Mouse (Mus musculus) gastrocnemius, postnatal 4 days (tissue): Measurements from ENCODE around the gene Uqcrc1. TPM values are rescaled to one million over a fixed set of nuclear protein-coding genes. Genes with fewer than 3 reads are reported as not detected.

ENCODE experiments used
- DNase-seq, 2 experiments: peaks; one replicate each; pipeline ENCODE4 v3.0.0; 2021 to 2022; ENCODE audit warnings: low spot score in 2 of 2, mixed read lengths in 2 of 2
- long read RNA-seq, 2 experiments: library from polyadenylated mRNA; stranded (forward); transcript quantifications; one replicate each; pipeline ENCODE4 v2.0.0; 2021
- total RNA-seq, 2 experiments: library from RNA; stranded (reverse); gene quantifications; 2 replicates each; pipeline ENCODE4 v1.2.3; 2021

The Uqcrc1 gene
- 100 to 1,000 TPM; 612 to 624 TPM for total RNA-seq
- long read RNA-seq, experiment 1, transcript Uqcrc1-201 (13 exons, 1,653 nt), result major isoform, 1,544 of 1,592 reads
- long read RNA-seq, experiment 1, partial matches to known transcripts, result 20 of 1,592 reads
- long read RNA-seq, experiment 1, other reads (novel, unspliced or antisense), result 28 of 1,592 reads
- long read RNA-seq, experiment 2, transcript Uqcrc1-201 (13 exons, 1,653 nt), result major isoform, 1,392 of 1,466 reads
- long read RNA-seq, experiment 2, partial matches to known transcripts, result 35 of 1,466 reads
- long read RNA-seq, experiment 2, other reads (novel, unspliced or antisense), result 39 of 1,466 reads

DNA sequence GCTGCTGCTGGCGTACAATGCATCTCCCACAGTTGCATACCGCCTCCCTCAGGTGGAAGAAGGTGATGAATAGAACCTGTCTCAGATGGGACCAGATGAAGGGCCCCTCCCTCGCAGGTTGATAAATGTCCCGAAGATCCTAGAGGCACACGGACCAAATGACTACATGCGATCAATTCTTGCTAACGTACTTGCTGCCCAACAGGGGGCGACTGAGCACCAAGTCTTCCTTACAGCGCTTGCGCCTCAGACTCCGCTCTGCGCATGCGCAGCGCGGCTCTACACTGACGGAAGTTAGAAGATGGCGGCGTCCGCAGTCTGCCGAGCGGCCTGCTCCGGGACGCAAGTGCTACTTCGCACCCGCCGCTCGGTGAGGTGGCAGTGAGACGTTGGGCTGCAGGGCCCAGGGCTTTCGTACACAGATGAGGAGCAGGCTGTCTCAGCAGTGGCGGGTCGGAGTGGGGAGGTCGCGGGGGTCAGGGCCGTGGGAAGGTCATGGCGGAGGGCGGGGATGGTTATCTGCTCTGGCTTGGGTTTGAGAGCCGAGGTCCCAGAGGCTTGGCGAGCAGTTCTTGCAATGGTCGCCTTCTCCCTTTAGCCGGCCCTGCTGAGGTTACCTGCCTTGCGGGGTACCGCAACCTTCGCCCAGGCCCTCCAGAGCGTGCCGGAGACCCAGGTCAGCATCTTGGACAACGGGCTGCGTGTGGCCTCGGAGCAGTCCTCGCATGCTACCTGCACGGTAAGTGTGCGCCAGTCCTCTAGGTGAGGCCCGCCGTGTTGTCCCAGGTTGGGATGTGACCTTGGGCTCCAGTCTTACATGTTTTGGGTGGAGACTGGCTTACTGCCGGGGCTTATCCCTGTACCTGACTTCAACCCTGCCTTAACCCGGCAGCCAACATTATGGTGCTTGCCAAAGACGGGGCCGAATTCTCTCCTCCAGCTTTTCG lies at the start of gene Uqcrc1:
Uqcrc1 (plus strand) TSS at position 216 of the 947 bp plus-strand sequence.
- peak; percentile 89 to 96 for DNase-seq

DNA sequence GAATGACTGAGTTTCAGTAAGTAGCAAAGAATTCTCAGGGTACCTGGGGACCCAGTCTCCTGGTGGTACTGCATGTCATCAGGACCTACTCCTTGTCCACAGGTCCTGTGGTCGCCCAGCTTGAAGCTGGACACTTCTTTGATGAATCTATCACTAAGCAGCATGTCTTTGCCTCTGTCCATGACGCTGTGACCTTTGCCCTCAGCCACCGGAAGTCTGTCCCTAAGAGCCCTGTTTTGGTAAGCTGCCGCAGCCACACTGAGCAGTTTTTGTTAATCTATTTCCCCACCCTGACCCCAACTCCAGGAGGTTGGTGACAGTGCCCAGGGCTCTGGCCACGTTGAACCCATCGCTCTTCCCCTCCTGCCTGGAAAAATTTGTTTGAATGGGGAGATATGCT lies 24.1 kb upstream of the Uqcrc1 start:
- DNase-seq, result no peak

DNA sequence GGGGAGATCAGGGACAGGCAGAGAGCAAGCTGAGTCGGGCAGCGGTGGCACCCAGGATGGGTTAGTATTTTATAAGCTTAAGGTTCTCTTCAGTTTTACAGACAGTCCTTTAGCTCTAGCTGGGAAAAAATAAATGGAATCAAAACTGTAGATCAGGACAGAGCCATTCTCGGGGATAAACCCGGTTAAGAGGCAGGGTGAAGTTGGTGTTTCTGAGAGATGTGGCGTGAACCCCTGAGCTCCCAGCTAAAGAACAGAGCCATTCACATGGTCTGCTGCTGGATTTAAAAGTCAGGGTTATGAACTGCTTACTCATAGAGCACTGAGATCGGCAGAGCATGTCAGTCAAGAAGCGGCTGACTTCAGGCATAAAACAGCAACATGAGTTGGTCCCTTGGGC lies 23.3 kb upstream of the Uqcrc1 start:
- DNase-seq, result no peak

DNA sequence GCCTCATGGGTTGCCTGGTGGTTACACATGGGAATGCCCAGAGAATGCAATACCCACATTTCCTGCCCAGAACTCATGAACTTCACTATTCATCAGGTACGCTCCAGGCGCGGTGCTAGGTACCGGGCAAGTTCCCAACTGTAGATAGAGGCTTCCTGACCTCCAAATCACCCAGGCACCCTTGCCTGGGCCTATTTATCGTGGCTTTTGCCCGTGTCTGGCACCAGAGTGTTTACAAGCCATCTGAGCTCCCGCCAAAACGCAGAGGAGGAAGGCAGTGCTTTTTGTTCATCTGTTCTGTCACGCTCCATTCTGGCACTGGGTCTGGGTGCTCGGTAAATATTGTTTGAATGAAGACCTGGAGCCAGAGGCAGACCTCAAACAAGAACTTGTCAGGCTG lies 22.8 kb upstream of the Uqcrc1 start:
- no peak for DNase-seq

DNA sequence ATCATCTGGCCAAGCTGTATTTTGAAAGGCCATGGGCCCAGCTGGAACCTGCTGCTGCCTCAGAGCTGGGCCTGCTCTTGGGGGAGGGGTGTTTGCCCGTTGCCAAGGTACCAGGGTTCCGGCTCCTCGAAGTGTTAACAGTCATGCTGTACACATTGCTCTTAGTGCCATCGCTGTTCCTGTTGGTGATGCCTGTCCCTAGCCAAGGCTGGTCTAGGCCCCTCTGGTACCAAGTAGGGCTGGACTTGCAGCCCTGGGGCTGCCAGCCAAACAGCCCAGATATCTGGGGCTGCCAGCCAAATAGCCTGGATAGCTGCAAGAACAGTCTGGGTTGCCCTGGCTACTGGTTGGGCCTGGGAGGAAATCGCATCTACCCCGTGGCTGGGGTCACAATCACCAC lies 21.9 kb upstream of the Uqcrc1 start, which contains the start of gene Tmem89:
Tmem89 (plus strand) TSS at position 129 of the 400 bp plus-strand sequence.
- DNase-seq, result no peak

DNA sequence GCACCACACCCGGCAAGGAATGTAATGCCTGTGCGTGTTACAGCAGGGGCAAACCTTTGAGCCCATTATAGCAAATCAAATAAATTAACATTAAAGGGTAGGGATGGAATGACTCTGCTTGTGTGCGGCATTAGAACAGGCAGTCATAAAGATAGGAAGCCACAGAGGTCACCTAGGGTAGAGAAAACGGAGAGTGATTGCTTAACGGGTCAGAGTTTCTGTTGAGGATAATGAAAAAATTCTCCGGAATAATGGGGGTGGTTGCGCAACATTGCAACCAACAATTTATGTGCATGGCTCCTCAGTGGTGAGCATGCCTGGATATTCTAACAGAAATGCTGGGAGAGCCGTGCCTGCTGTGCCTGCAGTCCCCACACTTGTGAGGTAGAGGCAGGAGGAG lies 10.5 kb upstream of the Uqcrc1 start:
- no peak for DNase-seq

DNA sequence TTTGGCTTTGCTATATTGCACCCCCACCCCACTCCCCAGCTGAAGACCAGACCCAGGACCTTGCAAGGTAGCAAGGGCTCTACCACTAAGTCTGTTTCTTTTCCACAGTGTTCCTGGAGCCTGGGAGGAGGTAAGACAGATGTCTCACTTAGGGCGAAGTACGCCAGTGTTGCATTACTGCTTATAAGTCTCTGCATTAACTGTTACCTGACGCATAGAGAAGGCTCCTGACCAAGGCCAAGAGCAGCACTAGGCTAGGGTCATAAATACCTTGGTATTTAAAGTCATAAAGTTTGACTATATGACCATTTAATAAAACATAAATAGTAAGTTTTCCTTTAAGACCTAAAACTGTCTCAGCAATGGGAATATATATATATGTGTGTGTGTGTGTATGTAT lies 8.0 kb upstream of the Uqcrc1 start:
- DNase-seq, result no peak

DNA sequence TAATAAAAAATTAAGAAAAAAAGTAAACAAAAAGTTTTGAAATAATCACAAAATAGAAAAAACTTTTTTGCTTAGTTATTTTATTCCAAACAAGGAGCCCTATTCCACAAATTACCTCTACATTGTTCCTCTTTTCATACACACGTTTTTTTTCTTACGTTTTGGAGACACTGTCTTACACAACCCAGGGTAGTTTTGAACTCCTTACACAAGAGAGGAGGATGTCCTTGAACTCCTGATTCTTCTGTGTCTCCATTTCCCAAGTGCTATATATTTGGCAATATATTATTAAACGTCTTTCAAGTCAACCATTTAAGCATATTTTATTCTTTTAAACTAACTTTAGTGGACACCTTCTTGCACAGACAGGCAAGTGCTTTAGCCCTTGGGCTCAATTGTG lies 442 bp upstream of the Uqcrc1 start:
- DNase-seq, result no peak

DNA sequence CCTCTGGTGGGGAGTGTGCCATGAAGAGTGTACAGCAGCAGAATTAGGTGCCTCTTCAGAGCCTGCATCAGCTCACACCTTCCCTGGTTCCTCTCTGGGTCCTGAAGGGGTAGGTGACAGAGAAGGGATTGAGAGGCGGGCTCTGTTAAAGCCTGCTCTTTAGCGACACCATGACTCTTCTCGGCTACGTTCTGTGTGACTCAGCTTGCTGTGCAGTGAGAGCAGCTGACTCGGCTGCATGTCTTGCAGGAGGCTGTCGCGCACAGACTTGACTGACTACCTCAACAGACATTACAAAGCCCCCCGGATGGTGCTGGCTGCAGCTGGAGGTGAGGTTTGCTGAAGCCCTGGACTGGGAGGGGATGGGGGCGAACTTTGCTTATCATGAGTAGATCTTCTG lies 8.7 kb downstream of the Uqcrc1 start:
- no peak for DNase-seq

DNA sequence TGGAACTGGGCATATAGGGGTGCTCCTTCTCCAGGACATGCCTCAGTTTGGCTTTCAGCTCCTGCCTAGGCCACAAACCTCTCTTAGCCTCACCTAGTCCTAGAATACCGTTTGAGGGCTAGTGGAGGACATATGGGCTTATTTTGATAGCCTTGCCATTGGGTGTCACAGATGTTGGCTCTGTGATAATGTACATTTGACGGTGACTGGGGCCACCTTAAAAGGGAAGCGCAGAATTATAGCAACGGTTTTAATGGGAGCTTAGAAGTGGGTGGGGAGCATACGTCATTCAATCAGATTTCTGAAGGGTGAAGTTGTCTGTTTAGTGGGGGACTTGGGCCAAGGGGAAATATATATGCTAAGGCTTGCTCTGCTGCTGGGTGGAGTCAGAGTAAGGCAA lies 9.2 kb downstream of the Uqcrc1 start:
- DNase-seq, result no peak

DNA sequence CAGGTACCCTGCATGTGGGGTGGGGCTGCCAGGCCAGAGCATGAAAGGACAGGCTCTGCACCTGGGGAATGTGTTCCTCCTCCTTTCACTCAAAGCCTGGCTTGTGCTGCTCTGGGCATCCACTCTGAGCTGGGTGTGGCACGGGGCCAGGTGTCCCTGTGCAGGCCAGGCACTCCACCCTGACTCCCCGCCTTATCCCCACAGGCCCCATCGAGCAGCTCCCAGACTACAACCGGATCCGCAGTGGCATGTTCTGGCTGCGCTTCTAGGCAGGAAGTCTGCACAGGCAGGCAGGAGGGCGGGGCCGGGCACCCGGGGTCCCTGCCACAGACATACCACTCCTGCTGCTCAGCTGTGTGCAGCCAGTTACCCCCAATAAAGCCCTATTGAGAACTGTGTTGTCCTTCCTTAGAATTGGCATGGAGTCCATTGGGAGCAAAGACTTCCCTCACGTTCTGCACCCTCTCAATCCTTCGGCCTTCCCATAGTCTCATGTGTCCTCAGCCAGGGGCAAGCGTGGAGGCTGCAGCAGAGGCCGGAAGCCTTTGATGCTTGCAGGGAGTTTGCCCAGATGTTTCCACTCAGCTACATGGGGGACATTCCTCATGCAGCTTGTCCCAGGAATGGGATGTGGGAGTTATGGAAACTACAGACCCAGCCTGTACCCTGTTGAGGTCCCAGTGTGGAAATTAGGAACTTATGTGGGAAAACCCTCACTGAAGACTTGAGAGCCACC lies 13.0 kb downstream of the Uqcrc1 start:
- DNase-seq, result peak in 1 of 2 experiments; percentile 34

DNA sequence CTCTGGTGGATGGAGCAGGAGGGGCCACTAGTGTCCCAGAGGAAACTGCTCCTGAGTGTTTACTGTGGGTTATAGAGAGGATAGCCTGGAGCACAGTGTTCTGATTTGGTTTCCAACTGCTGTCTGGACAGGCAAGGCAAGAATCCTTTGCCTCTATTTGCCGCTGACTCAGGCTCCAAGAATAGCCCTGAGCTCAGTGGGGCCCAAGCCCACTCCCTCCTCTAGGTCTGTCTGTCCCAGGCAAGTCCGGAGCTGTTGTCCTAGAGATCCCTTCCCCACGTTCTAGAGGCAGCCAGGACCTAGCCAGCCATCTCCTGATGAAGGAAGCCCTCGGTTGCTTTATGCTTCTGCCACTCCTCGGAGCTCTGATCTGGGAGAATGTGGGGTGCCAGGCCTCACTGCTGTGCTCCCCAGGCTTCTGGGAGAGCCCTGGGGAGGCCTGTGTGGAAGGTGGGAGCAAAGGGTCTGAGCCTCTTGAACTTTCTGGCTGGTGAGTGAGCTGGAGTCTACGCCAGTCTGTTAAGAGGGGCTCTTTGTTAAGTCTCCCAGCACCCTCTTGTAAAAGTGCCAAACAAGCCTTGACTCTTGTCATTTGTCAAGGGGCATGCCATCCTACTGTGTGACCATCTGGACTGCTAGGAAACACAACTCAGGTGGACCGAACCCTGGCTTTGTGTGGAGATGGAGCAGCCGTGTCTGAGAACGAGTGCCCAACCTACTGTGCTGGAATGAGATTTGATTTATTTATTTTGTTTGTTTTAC lies 13.7 kb downstream of the Uqcrc1 start:
- DNase-seq, result no peak

DNA sequence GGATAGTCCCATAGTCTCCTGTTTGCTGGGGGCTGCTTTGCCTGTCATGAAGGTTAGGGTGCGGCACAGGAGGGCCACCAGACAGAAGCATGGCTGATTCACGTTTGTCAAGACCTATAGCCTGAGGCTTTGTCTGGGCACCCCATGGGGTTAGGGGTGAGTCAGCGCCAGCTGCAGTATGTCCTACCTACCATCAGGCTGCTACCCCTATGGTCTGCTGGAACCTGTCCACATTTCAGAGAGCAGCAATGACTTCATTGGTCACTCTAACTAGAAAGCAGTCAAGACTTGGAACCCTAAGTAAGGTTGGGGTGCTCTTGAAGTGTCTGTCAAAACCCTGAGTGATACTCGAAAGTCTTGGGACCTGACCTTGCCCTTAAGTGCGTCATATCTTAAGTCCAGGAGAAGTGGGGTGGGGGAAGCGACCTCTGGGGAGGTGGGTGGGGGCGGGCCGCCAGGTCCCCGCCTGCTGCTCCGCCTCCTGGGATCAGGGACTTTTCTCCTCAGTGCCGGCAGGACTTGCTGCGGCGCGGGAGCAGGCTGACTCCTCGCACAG lies 16.7 kb downstream of the Uqcrc1 start, which contains the start of gene Col7a1:
Col7a1 (plus strand) TSS at position 506 of the 556 bp plus-strand sequence.
- no peak for DNase-seq

DNA sequence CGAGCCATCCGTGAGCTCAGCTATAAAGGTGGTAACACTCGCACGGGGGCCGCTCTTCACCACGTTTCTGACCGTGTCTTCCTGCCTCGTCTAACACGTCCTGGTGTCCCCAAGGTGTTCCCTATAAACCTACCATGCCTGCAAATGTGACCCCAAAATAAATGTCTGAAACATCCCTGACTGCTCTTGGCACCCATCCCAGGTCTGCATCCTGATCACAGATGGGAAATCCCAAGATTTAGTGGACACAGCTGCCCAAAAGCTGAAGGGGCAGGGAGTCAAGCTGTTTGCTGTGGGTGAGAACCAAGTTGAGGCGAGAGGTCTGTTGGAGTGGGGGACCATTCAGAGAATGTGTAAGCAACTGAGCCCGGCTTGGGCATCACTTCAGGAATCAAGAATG lies 18.8 kb downstream of the Uqcrc1 start:
- DNase-seq, result no peak

DNA sequence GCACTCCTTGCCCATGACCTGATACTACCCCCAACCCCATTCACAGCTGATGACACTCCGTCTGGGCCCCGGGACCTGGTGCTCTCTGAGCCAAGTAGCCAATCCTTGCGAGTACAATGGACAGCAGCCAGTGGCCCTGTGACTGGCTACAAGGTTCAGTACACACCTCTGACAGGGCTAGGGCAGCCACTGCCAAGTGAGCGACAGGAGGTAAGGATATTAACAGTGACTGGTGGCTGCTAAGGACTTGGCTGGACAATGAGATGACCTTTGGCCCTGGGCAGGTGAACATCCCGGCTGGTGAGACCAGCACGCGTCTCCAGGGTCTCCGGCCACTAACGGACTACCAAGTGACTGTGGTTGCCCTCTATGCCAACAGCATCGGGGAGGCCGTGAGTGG lies 19.4 kb downstream of the Uqcrc1 start:
- no peak for DNase-seq

DNA sequence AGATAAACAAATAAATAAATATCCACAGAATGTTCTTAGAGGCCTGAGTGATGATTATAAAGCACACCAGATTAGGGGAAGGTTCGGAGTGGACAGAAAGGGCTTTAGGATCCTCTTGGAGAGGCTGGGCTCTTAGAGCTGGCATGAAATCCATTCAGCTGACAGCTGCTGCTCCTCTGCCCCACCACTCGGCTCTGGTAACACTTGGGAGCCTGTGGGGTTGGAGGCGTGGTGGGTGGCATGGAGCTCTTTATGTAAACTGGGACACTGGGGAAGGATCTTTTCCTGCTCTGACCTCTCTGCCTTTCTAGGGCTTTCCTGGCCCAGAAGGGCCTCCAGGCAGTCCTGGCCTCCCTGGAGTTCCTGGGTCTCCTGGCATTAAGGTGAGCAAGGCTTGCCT lies 27.1 kb downstream of the Uqcrc1 start:
- no peak for DNase-seq

DNA sequence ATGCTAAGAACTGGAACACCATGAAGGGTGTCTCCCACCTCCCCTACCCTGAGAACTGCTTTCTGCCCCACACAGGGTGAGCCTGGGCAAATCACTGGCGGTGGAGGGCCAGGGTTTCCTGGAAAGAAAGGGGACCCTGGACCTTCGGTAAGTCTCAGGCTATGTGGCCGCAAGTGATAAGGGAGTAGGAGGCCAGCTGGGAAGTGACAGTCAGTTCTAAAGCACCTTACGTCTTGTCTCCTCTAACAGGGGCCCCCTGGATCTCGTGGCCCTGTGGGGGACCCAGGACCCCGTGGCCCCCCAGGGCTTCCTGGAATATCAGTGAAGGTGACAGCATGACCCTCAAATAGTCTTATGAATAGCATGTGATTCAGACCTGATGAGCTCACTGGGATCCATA lies 27.9 kb downstream of the Uqcrc1 start:
- DNase-seq, result no peak

DNA sequence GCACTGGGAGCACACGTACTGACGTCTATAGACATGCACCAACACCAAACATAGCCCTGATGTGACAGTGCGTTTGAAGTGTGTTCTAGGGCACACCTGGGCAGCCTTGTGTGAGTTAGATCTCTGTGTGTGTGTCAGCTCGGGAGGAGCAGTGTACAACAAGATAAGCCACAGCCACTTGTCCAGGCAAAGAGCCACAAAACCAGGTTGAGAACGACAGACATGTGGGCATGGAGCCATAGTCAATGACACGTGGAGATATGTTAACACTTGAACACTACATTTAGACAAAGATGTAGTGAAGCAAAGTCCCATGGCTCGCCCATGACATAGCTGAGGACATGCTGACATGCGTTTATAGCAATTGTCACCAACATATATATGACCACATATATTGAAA lies 34.2 kb downstream of the Uqcrc1 start:
- no peak for DNase-seq

DNA sequence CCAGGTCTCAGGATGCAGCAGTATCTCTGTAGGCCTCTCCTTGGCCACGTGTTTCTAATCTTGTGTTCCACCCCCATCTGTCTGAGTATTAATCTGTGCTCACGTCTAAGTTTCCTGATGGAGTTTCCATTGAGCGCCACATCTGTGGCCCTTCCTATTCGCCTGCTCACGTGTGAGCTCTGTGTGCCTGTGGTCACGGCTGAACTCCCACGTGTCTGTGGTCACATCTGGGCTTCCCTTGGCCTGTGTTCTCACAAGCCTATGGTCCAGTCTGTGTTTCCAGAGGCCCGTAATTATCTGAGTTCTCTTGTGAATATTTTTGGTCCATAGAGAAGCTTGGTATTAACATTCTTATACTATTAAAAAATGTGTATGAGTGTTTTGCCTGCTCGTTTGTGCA lies 40.0 kb downstream of the Uqcrc1 start:
- no peak for DNase-seq

DNA sequence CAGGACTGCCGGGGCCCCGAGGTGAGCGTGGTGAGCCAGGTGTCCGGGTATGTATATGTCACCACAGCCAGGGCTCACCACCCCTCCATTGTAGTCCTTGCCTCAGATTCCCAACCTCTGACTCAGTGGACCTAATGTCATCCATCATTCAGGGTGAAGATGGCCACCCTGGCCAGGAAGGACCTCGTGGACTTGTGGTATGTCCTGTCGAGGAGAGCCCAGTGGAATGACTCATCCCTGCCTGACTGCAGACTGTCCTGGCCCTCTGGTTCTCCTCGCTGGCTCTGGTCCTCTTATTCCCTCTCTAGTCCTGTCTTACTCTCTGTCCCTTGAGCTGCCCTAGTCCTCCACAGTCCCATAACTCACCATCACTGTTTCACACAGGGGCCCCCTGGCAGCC lies 41.5 kb downstream of the Uqcrc1 start:
- DNase-seq, result no peak

DNA sequence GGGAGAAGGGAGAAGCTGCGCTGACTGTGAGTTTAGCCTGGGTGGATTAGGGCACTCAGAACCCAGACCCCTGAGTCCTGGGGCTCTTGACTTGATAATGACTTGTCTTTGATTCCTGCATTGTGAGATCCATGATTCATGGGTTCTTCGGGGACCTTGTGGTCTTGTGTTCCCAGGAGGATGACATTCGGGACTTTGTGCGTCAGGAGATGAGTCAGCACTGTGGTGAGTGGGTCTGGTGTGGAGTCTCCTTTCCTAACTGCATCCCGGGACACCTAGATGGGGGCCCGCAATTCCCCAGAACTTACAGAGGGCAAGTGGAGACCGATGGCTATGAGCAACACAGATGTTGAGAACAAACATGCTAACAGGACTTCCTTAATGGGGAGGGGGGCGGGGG lies 46.1 kb downstream of the Uqcrc1 start:
- DNase-seq, result no peak
